Mouse (Mus musculus) olfactory bulb, adult 2 months (tissue): Measurements from ENCODE around the gene A930017K11Rik.

Experiments used
- CTCF ChIP-seq: fragments of 200-500 bp; IDR thresholded peaks from 2 replicates; pipeline ENCODE4 v1.5.1; 2012; ENCODE audit warnings: low read depth, mild to moderate bottlenecking, low read length, moderate library complexity; ENCODE audit not compliant: insufficient read depth
- POLR2A ChIP-seq: fragments of 200-500 bp; IDR thresholded peaks from 2 replicates; pipeline ENCODE4 v1.6.1; 2012; ENCODE audit warnings: mild to moderate bottlenecking, low read depth, low read length, moderate library complexity; ENCODE audit not compliant: insufficient read depth

- TF ChIP-seq POLR2A (no peak), CTCF (no peak)
These were observed 5.5 kb downstream of the A930017K11Rik start for GRCm38 (mm10) chr17:25946891-25947290.
